Mouse (Mus musculus) cerebellum, postnatal 4 days (tissue): ENCODE results near the gene Serinc5.

Source experiments
- DNase-seq, 2 experiments: peaks; one replicate each; pipeline ENCODE4 v3.0.0; 2022; ENCODE audit warnings: low spot score in 2 of 2, mixed read lengths in 1 of 2

The Serinc5 gene

DNA sequence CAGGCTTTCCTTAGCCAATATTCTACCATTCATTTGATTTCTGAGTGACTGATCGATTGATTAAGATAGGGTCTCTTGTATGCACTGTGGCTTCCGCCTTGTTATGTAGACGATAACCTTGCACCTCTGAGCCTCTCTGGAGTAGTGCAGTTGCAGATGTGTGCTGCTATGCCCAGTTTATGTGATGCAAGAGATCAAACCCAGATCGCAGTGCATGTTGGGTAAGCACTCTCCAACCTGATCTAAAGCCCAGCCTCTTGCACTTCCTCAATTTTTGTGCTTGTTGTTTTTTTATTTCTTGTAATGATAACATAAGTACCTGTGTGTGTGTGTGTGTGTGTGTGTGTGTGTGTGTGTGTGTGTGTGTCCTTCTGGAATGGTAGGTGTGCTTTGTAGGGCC, 132.0 kb downstream of the Serinc5 start:
- DNase-seq: no peak

DNA sequence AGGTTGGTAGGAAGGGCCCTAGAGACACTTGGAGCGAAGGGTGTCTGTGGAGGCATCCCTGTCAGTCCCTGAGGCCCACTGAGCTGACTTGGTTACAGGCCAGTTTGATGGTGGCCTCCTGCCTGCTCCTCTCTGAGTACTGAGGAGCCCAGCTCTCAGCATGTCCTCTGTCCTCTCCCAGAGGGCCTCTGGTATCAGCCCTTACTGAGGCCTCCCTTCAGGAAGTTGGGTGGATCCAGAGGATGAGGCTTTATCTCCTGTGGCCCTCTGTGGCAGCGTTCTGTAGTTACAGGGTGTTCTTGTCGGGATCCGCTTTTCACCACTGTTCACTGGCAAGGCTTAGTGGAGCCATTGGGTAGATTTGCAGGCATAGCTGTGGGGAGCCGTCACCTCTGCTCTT, 132.4 kb downstream of the Serinc5 start:
- no peak for DNase-seq

DNA sequence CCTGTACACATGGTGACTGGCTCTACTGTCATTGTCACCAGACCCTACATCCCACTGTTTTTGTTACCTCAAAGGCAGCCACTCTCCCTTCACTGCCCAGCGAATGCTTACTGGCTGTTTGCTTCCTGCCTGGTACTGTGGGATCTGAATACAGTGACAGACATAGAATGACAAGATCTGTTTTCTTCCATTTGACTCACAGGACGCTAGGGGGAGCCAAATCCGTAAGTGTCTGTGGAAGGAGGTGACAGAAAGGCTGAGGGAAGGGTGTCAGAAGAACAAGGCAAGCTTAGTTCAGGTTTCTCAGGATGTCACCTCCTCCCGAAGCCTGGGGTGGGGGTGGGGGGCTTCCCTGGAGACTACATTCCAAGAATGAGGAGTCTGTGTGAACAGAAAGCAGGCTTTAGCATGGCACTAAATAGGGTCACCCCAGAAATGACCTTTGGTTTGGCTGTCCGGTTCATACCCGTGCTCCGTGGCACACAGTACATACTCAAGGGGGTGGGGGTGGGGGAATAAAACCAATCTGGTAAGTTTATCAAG, 140.2 kb downstream of the Serinc5 start:
- DNase-seq: peak; percentile 56 to 75

- DNase-seq: peak; percentile 89 to 93
Observed at GRCm38 (mm10) chr13:92751726-92752565, 141.1 kb downstream of the Serinc5 start.

- DNase-seq: no peak
Observed at GRCm38 (mm10) chr13:92753676-92754075, 142.8 kb downstream of the Serinc5 start.

DNA sequence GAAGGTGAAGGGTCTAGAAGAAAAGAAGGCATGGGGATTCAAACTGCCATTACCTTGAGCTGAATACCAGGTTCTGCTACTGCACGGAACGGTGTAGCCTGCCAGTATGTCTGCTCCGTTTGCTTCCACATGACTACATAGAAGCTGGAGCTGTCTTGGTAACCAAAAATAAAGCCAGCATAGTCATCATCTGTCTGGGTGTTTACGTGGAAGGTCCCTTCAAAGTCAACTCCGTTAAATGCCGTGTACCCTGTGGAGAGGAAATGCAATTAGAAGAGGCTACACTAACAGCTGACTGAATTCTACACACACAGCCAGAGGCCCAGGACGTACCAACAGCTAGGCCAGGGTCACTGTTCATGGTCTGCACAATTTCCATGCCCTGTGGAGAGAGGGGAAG, 144.1 kb downstream of the Serinc5 start:
- no peak for DNase-seq

DNA sequence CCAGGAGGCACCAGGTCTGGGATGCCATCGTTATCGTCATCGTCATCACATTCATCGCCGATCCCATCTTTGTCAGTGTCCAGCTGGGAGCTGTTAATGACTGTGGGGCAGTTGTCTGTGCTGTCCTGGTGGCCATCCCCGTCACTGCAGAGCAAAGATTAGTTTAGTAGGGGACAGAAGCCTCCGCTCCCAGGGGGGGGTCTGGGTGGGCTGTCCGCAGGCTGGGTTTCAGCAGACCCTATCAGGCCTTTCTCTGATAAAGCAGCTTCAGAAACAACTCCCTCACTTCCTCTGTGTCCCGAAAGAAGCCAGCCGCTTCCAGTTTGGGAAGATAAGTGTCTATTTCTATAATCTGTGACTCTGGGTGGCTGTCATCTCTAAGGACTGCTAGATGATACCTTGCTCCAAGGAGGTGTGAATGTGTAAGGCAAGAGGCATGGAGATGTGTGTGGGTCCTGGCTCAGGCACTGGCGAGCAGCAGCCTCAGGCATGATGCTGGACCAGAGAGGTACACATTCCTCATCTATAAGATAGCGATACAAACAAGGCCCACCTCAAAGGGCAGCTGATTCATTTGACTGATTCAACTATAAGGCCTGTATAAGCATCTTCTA, 147.2 kb downstream of the Serinc5 start:
- no peak for DNase-seq

DNA sequence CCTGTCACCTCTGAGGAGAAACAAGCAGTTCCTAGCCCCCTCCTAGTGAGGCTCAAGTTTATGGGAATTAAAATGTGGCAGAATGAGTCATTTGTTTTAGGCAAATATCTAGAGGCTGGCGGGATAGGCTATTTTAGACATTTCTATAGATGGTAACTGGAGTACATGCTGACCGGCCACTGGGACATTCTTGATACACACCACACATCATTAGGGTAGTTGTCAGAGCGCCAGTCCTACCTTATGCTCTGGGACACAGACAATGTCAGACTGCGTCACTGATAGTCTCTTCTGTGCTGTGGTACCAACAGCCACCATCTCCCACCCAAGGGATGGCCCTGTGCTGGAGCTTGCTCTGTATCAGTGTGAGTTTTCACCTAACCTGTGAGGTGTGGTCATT, 148.2 kb downstream of the Serinc5 start:
- no peak for DNase-seq

- DNase-seq: no peak
Observed at GRCm38 (mm10) chr13:92760519-92760918, 149.6 kb downstream of the Serinc5 start.
